Mouse (Mus musculus) liver, adult 2 months (tissue): ENCODE results near the gene Nlgn1.

Experiments used
- CTCF ChIP-seq: fragments of 200-500 bp; IDR thresholded peaks from 2 replicates; pipeline ENCODE4 v1.5.1; 2011; ENCODE audit warnings: low read depth, low read length, control low read depth
- POLR2A ChIP-seq: fragments of 200-500 bp; IDR thresholded peaks from 2 replicates; pipeline ENCODE4 v1.6.1; 2011; ENCODE audit warnings: low read length, control low read depth; ENCODE audit not compliant: insufficient read depth; ENCODE audit errors: extremely low read depth

- no peak for TF ChIP-seq POLR2A
- TF ChIP-seq CTCF, result no peak
Observed at GRCm38 (mm10) chr3:25663464-25663863, 668.8 kb downstream of the Nlgn1 start.
